Mouse (Mus musculus) forebrain, embryonic 14.5 days (tissue): ENCODE measurements at regions not wholly inside any gene's neighbourhood (a gene's known extent, or its start where the extent isn't known, plus 50 kb on each side); places are given as distances from the start of the nearest gene placed in this dataset.

Source experiments
- ATAC-seq: fragments of 200-750 bp; cut with Nextera tagmentation; 2 replicates; pipeline ENCODE4 v1.8.0; 2017; ENCODE audit warnings: mild to moderate bottlenecking, moderate library complexity
- DNase-seq: peaks from one replicate; pipeline ENCODE4 v3.0.0-alpha.2; 2015; ENCODE audit warnings: low spot score
- H3K27ac ChIP-seq: fragments of 300-500 bp; sonication (generic); 2 replicates; pipeline ENCODE4 v1.5.1; 2014; ENCODE audit warnings: low read depth, mild to moderate bottlenecking, control low read depth, low read length, moderate library complexity
- H3K27me3 ChIP-seq: fragments of 300-500 bp; sonication (generic); replicated peaks from 2 replicates; pipeline ENCODE4 v1.6.1; 2014; ENCODE audit warnings: low read length, control low read depth, mixed read lengths; ENCODE audit not compliant: control insufficient read depth, insufficient read depth
- H3K36me3 ChIP-seq: fragments of 300-500 bp; sonication (generic); 2 replicates; pipeline ENCODE4 v1.6.1; 2014; ENCODE audit warnings: low read length, control low read depth; ENCODE audit not compliant: control insufficient read depth, insufficient read depth
- H3K4me1 ChIP-seq: fragments of 300-500 bp; sonication (generic); 2 replicates; pipeline ENCODE4 v1.6.1; 2014; ENCODE audit warnings: antibody characterized with exemption, low read length, control low read depth; ENCODE audit not compliant: control insufficient read depth, insufficient read depth
- H3K4me2 ChIP-seq: fragments of 300-500 bp; sonication (generic); 2 replicates; pipeline ENCODE4 v1.6.1; 2014; ENCODE audit warnings: mild to moderate bottlenecking, control low read depth, low read length
- H3K4me3 ChIP-seq: fragments of 300-500 bp; sonication (generic); 2 replicates; pipeline ENCODE4 v1.5.1; 2014; ENCODE audit warnings: low read depth, low read length, control low read depth
- H3K9ac ChIP-seq: fragments of 300-500 bp; sonication (generic); 2 replicates; pipeline ENCODE4 v1.6.1; 2014; ENCODE audit warnings: mild to moderate bottlenecking, low read length, control low read depth, moderate library complexity
- H3K9me3 ChIP-seq: fragments of 300-500 bp; sonication (generic); replicated peaks from 2 replicates; pipeline ENCODE4 v1.6.1; 2016; ENCODE audit warnings: low read length, control low read depth, mixed read lengths; ENCODE audit not compliant: control insufficient read depth
- WGBS: fragments of 180-500 bp; shearing (Covaris S2); extraction: QIAGEN DNeasy Blood & Tissue Kit; methylation state at CpG from one replicate; pipeline ENCODE4 v1.1.7; 2014; 5-methylcytosine and 5-hydroxymethylcytosine counted together

- H3K4me2 ChIP-seq = no peak overlapping the region
- no peak overlapping the region for H3K4me3 ChIP-seq
- no peak overlapping the region for H3K9ac ChIP-seq
- no peaks in the 10 kb centered on the region for H3K9me3 ChIP-seq
- H3K27ac ChIP-seq = no peak overlapping the region
- no peak for DNase-seq
- H3K36me3 ChIP-seq = no peaks in the 10 kb centered on the region
- no peaks in the 10 kb centered on the region for H3K27me3 ChIP-seq
- H3K4me1 ChIP-seq = no peaks in the 10 kb centered on the region
- no peak for ATAC-seq
- 74% methylated on average over 2 of the region's 2 CpGs for WGBS
Measured at GRCm38 (mm10) chr5:82089401-82089800, 1069.5 kb downstream of the Adgrl3 start.

DNA sequence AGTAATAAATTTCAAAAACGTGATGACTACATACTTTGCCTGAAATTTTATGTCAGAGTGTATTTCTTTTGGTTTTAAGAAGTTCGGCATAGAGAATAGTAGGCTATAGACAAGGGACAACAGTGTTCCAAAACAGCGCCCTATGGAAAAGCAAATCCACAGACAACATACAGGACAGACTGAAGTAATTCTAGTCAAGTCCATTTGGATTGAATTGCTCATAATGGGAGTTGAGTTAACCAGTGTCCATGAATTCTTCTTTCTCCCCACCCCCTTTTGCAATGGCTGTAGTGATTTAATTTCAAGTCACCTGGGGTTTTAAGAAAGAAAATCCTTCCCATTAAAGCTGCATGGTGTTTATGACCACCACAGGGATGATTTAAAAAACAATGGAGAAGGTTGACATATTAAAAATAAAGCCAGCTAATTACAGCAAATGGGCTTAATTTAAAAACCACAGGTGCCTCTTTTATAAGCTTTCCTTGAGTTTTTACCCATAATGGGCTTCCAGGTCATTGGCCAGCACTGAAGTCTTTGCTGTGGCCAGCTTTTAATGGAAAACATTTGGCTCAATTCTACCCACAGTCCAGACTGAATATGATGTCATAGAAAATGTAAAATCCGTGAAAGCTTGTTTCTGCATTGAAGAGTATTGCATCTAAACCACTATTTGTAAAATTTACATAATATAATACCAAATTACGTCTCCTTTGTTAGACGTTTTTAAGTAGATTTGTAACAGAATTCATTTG, 1083.3 kb downstream of the Adgrl3 start:
- no peak overlapping the region for H3K9ac ChIP-seq
- H3K27me3 ChIP-seq = no peaks in the 10 kb centered on the region
- no peak overlapping the region for H3K27ac ChIP-seq
- H3K9me3 ChIP-seq = no peaks in the 10 kb centered on the region
- ATAC-seq = no peak
- no peak overlapping the region for H3K4me3 ChIP-seq
- H3K4me1 ChIP-seq = no peaks in the 10 kb centered on the region
- DNase-seq = peak; percentile 2
- WGBS = 81% methylated on average over 6 of the region's 6 CpGs
- H3K4me2 ChIP-seq = no peak overlapping the region
- no peaks in the 10 kb centered on the region for H3K36me3 ChIP-seq

- H3K27me3 ChIP-seq = no peaks in the 10 kb centered on the region
- H3K9me3 ChIP-seq = no peaks in the 10 kb centered on the region
- H3K9ac ChIP-seq = no peak overlapping the region
- ATAC-seq (no peak), DNase-seq (no peak)
- WGBS = 91% methylated on average over 3 of the region's 3 CpGs
- H3K4me3 ChIP-seq = no peak overlapping the region
- no peak overlapping the region for H3K4me2 ChIP-seq
- H3K27ac ChIP-seq = no peak overlapping the region
- H3K4me1 ChIP-seq = no peaks in the 10 kb centered on the region
- H3K36me3 ChIP-seq = no peaks in the 10 kb centered on the region
Measured at GRCm38 (mm10) chr5:82103857-82104256, 1083.9 kb downstream of the Adgrl3 start.

DNA sequence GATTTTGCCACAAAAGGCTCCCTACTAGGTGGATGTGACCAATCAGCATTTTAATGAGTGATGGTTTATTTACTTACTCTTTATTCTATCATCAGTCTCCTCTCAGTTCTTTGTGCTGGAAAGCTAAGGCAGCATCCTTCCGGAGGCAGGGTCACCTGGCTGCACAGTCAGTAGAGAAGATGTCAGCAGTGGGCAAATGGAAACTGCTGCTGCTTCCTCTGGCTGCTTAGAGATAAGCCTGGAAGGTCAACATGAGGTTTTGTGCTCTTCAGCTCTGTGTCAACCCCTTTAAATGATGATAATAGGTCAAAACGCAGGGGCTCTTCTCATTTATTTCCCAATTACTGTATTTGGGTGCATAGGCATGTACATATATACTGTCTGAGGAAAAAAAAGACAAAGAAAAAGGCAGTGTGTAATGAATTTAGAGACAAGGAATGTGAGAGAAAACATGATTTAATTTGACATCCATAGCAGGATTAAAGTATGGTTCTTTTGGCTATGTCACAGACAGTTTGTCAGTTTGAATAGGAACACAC, 1106.1 kb downstream of the Adgrl3 start:
- no peaks in the 10 kb centered on the region for H3K36me3 ChIP-seq
- H3K27me3 ChIP-seq = no peaks in the 10 kb centered on the region
- H3K4me2 ChIP-seq = no peak overlapping the region
- no peaks in the 10 kb centered on the region for H3K9me3 ChIP-seq
- no peak overlapping the region for H3K4me3 ChIP-seq
- 53% methylated on average over 2 of the region's 2 CpGs for WGBS
- H3K4me1 ChIP-seq = no peaks in the 10 kb centered on the region
- no peak overlapping the region for H3K27ac ChIP-seq
- no peak overlapping the region for H3K9ac ChIP-seq
- DNase-seq = peak; percentile 4
- ATAC-seq = no peak

GRCm38 (mm10) chr5:82142063-82142462, 1122.1 kb downstream of the Adgrl3 start:
- no peak overlapping the region for H3K4me3 ChIP-seq
- H3K9ac ChIP-seq = no peak overlapping the region
- H3K4me1 ChIP-seq = no peaks in the 10 kb centered on the region
- ATAC-seq (no peak), DNase-seq (no peak)
- H3K27ac ChIP-seq = no peak overlapping the region
- H3K27me3 ChIP-seq = no peaks in the 10 kb centered on the region
- WGBS = 94% methylated on average over 1 of the region's 1 CpGs
- H3K9me3 ChIP-seq = no peaks in the 10 kb centered on the region
- H3K36me3 ChIP-seq = no peaks in the 10 kb centered on the region
- no peak overlapping the region for H3K4me2 ChIP-seq
